Mouse (Mus musculus) urinary bladder, postnatal 36 days (tissue): Measurements from ENCODE around the gene Plcg2.
A peak's percentile ranks its signal among the peaks of the same experiment; 100 is the strongest.

Experiments used
- DNase-seq, 2 experiments: peaks; one replicate each; pipeline ENCODE4 v3.0.0; 2022; ENCODE audit warnings: low spot score in 2 of 2, mixed read lengths in 1 of 2

The Plcg2 gene

DNA sequence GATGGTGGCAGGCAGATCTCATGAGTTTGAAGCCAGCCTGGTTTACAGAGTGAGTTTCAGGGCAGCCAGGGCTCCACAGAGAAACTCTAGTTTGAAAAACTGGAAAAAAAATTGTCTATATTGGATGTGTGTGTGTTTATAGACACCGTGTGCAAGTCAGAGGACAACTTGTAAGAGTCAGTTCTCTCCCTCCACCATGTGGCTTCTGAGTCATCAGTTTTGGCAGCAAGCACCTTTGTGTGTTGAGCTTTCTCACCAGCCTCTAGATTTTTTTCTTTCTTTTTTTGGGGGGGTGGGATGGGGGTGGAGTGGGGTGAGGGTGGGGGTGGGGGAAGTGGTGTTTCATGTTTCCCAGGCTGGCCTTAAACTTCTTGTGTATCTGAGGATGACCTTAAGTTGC is 12.8 kb upstream of the Plcg2 start:
- DNase-seq = no peak

DNA sequence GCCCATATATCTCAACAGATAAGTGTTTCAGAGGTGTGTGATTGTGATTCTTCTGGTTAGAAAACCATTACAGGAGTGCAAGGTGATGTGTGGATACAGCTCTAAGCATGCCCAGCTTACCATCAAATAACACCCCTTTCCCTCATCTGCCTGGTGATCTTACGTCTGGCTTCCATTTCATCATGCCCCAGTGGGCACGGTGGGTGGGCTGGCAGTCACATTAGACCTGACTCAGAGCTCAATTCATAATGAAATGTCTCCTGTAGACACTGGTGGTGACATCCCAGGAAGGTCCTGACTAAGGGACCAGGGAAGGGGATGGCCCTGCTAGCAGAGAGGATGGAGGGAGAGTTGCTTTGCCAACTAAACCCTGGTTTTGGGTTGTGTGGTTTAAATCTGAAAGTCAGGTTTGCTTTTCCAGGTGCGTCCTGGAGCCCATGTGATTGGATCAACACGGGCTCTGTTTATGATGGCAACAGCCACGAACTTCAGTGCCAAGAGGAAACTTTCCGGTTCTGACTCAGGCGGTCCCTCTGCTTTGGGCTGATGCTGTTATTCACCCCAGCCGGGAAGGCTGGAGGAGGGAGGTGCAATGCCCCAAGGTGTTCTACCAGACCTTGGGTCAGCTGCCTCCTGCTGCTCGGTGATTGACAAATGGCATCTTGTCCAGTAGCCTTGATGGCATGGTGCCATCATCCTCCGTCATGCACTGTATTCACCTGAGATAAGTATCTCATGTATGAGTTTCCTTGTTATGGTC is 9.7 kb upstream of the Plcg2 start:
- no peak for DNase-seq

DNA sequence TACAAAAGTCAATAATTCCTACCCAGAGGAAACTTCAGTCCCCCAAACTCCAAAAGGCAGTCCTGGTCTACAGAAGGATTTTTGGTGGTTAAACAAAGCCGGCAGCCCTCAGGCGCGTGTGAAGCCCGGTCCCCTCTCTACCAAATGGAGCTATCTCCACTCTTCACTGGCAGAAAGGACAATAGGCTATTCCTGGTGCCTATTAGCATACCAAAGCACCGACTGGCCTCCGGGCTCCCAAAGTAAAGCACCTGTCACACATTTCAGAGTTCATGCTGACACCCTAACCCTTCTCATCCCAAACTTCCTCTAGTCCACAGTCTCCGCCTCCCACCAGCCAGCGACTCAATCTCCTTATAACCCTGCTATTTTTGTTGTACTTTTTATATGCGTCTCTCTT is 4.5 kb upstream of the Plcg2 start:
- no peak for DNase-seq

DNA sequence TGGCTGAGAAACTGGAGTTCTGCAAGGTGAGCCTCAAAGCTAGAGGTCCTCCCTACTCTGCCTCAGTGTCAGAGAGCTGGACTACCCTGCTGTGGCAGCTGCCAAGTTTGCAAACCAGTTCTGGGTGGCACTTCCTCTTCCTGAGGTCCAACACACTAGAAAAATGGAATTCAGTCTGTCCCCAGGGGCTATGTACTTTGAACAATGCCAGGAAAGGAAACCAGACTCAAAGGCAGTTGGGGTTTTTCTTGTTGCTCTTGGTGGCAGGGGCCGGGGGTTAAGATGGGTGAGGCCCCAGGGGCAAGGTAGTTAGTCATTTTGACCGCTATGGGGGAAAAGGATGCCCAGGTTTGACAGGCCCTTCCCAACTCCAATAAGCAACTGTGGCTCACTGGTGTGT is 3.2 kb upstream of the Plcg2 start:
- DNase-seq = no peak

DNA sequence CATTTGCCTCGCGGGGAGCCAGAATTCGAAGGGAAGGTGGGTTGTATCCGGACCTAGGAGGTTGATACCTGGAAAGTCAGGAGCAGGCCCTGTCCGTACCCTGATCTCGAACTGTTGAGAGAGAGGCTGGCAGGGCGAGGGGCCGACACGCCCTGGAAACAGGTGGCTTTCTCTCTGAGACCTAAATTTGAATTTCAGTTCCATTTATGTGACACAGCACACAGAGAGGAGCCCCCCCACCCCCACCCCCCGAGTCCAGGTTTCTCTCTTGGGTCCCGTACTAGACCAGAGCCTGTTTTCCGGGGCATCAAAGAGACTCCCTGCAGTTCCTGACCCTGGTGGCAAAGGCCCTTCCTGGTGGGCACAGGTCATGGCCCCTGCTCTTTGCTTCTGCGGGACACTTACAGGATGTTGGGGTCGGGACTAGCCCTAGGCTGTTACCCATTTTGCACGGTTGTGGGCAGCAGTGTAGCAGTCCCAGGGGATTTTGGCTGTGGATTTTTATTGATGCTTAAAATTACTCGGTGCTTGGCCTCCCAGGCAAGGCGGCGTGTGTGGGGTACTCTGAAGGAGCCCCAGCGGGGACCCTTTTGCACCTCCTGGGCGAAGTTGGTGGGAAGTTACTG is 937 bp downstream of the Plcg2 start:
- no peak for DNase-seq

DNA sequence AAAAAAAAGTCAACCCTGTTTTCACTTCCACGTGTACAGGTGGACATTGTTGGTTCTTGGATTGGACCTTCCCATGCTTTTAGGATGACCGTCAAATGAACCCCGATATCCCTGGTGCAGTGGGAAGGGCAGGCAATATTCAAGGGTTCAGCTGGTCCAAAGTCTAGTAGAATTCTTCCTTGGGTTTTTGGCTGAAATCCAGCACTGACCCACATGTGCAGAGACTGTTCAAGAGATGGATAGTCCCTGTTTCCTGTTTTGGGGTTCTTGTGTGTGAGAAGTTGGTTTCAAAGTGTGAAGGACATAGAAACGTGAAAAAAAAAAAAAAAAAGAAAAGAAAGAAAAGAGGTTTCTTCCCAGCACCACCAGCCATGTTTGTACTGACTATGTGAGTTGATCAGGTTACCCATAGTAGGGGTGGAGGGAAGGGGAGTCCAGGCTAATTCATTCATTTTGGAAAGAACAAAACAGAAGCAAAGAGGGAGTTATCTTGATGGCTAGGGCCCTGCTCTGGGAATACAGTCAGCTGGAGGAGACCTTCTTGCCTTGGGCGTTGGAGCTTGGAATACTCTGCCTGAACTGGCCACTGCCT is 2.2 kb downstream of the Plcg2 start:
- no peak for DNase-seq

DNA sequence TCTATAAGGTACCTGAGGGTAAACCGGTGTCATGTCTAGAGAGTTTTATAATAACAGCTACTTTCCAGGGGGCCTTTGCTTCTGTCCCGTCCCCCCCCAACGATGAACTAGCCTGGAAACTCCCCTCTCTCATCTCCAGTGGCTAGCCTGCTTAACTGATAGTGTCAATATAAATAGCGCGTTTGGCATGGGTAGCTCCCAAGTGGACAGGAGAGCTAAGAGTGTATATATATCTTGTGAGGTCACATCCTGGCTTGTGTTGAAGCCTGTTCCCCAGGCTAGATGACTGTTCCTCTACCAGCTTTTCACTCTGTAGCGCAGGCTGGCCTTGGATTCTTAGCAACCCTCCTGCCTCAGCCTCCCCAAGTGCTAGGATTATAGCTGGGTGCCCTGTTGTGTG is 3.2 kb downstream of the Plcg2 start:
- no peak for DNase-seq

DNA sequence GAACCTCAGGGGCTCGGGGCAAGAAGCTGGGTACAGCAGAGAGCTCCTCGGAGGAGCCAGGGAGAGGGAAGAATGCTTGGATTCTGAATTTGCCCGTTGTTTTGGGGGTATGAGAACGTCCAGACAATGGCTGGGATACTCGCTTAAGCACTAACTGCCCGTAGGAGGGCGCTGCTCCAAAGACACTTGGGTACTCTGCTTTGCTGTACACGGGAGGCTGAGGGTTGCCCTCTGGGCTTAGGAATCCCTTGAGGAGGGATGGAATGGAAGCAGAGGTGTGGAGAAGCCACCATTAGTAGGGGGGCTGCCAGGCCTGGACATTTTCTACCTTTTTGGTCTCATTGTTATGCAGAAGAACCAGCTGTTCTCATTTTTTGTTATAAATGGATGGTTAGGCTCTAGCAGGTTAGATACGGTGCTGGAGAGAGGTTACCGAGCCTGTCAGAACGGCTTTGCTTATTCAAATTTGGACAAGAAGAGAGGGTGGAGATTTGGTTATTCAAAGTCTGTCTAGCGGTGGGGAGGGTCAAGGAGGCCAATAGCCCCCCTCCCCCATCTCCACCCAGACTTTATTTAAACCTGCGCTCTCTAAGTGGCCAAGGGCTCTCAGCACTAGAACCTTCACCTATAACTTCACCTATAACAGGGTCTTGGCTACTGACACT is 5.4 kb downstream of the Plcg2 start:
- no peak for DNase-seq

DNA sequence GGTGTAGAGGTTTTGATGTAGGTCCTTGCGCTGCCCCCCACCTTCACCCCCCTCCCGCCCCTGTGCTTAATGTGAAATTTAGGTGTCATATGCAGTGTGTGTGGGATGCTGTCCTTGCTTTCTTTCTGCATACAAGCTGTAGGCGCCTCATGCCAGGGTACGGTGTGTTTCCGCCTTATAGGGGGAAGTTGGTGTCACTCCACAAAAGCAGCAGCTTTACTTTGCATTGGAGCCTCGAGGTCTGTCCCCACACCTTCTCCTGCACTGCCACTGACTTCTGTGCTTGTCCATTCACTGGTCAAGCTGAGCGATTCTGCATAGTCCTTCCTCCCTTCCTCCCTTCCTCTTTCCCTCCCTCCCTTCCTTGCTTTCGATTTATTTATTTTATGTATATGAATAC is 9.6 kb downstream of the Plcg2 start:
- no peak for DNase-seq

DNA sequence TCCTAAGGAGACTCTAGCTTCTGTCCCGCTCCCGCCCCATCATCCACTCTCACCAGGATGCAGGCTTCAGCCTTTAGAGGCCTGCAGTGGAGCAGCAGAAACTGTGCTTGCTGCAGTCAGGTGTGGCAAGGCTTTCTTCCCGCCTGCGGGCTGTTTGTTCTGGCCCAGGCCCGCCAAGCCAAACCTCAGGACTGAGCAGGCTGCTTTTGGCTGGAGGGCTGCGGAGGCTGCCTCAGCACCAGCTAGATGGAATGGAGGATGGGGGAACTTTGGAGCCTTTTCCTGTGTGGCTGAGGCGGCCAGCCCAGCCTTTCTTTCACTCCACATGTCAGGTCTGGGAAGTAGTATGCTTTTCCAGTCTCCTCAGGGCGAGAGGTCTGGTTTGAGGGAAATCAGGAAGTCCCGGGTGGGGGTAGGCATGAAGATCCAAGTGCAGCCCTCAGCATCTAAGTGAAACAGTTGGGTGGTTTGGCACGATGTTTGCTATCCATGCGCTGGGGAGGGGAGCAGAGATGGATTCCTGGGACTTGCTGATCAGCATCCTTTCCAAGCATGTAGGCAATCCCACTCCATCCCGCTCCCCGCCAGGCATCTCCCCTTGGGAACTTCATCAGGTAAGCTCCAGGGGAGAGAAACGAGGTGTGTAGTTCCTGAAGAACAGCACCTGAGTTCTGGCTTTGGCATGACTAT is 18.9 kb downstream of the Plcg2 start:
- no peak for DNase-seq

DNA sequence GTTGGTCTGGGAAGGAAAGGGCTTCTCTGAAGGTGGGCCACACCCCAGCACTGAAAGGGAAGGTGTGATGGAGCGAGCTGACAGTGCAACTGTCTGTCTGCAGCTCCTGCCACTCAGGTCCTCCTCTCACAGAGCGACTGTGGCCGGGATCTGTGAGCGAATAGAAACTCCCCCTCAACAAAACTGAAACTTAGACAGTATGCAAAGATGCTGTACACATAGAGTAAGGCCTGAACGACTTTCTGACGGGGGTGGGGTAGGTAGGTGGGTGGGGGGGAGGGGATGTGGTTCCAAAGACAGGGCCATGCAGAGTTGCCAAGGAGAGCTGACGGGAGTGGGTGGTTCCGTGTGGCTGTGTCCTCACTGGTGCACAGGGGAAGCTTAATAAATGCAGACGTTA is 19.8 kb downstream of the Plcg2 start:
- DNase-seq = no peak

DNA sequence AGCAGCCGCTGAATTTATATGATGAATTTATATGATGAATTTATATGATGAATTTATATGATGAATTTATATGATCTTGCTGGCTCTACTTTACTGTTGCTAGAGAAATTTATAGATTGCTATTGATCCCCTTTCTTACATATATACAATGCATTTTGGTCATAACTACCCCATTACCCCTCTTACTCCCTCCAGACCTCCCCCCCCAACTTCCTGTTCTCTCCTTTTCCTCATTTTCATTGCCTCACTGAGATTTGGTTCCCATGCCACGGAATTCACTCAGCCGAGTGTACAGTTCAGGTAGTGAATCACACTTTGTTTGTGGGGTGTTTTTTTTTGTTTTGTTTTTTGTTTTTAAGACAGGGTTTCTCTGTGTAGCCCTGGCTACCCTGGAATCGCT is 20.8 kb downstream of the Plcg2 start:
- no peak for DNase-seq

DNA sequence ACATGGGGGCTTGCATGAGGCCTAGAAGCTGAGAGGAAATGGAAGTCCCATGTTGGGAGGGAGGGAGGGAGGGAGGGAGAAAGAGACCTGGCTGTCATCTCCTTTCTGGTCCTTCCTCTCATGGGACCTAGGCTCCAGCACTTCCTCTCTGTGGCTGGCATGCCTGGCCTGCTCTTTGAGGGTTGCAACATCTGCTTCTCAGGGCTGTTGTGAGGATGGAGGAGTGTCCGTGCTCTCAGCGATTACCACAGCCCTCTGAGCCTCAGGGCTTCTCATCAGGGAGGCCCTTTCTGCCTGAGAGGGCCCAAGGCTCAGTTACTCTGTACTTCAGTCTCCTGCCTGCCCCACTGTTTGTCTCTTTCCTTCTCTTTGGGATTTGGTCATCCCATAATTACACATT is 28.1 kb downstream of the Plcg2 start:
- peak in 1 of 2 experiments; percentile 21 for DNase-seq

DNA sequence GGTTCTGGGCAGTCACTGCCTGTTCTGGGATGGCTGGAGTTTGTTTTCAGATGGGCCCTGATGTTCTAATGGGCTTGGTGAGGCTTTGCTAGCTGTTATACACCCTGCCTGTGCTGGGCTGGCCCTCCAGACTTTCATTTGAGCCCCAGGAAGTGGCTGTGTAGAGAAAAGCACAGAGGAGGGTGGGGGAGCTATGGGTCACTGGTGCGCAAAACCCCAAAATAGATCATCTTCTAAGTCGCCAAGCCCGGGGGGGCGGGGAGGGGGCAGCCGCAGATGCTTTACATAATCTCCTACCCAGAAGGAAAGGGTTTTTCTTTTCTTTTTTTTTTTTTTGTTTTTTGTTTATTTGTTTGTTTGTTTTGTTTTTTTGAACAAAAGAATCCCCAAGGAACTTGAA is 29.9 kb downstream of the Plcg2 start:
- no peak for DNase-seq

DNA sequence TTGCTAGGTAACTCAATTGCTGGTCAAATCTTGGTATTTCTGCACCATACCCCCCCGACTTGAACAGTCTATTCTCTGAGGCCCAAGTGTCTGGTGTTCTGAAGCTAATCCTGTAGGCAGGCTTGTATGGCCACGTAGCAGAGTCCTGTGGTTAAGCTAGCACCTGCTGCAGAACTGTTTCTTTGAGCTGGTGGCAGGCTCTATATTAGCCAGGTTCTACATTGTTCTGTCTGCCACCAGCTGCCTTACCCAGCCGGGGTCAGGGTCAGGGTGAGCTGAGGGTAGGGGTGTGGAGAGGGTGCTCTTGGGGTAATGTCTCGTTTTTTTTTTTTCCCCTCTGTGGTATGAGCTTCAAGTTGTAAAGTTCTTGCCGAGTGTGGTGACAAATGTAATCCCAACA is 31.1 kb downstream of the Plcg2 start:
- DNase-seq = no peak

DNA sequence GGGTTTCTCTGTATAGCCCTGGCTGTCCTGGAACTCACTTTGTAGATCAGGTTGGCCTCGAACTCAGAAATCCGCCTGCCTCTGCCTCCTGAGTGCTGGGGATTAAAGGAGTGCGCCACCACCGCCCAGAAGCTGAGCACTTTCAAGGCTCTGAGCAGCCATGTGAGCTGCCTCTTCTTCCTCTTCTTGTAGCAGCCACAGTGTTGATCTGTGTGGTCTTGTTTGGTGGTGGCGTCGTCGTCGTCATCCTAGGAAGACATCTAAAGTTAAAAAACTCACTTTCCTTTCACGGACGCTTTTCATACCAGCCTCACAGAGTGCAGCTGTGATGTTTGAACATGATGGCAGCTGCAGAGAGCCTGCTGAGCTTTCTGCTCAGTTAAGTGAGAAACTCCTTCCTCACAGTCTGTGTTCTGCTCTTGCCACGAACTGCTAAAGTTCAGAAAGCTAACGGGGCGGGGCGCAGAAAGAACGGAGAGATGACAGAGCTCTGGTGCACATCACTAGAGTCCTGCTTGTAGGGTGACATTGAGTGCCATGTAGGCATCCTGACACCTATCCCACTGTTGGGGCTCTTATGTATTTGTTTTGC is 34.4 kb downstream of the Plcg2 start:
- no peak for DNase-seq

DNA sequence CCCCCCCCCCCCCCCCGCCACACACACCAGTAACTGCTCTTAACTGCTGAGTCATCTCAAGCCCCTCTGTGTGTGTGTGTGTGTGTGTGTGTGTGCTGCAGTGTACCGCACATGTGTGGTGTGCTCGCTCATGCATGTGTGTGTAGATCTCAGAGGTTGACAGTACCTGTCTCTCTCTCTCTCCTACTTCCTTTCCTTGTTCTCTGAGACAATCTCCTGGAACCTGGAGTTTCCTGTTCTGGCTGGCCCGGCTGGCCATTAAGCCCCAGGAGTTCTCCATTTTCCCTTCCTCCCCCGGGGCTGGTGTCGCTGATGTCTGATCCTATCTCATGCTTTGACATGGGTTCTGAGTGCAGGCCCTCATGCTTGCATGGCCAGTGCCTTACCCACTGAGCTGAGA is 38.8 kb downstream of the Plcg2 start:
- DNase-seq = no peak

DNA sequence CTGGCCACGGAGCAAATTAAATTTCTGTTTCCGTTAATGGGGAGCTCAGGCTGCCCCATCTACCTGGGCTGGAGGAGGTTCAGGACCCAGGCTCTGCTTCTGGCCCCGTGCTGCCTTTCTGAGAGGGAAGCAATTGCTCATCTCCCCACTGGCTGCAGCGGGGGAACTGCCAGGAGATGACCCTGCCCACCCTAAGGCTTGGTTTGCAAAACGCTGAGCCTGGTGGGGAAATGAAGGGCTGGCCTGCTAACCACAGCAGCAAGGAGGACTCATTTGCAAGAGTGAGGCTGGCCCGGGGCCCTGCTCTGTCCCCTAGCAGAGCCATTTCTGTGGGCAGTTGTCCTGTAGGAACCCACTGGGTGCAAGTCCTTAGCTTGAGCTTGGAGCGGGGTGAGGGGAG is 39.7 kb downstream of the Plcg2 start:
- no peak for DNase-seq

DNA sequence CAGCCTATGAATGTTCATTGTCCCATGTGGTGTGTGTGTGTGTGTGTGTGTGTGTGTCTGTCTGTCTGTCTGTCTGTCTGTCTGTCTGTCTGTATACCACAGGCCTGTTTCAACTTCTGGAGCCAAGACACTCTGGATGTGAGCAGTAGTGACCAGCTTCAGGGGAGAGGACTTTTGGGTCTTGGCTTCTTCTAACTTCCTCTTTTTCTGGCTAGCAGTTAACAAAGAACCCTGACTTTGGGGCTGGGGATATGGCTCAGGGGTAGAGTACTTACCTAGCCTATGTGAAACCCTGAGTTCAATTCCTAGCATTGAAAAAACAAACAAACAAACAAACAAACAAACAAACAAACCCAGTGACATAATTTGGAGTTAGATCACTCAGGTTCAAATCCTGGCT is 44.9 kb downstream of the Plcg2 start:
- no peak for DNase-seq

DNA sequence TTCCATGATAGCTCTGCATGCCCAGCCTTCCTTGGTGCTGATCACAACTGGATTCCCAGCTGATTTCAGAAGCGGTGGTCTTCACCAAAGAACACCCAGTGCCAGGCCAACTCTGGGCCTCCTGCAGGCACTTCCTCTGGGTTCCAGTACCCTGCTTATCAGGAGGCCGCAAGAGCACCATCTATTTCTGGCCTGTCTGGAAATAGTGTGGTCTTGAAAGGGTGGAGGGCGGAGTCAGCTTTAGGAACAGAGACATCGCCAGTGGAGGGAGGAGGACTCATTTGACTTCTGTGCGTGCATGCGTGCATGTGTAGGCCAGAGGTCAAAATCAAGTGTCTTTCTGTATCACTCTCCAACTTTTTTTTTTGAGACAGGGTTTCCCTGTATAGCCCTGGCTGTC is 45.7 kb downstream of the Plcg2 start:
- DNase-seq = no peak

DNA sequence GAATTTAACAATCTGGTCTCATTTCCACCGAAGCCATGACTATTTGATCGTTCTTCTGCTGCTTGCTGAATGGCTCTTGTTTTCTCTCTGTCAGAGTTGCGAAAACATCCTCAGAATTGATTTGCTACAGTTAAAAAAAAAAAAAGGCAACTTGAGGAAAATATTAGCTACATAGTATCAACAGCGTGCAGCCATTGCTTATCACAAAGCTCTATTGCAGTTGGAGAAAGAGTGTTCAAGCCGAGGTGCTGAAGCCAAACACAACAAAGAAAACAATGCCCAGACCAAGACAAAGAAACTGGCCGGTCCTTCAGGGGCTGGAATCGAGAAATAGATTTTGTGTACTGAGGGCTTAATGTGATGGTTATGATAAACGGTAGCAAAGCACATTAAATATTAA is 47.0 kb downstream of the Plcg2 start:
- no peak for DNase-seq

DNA sequence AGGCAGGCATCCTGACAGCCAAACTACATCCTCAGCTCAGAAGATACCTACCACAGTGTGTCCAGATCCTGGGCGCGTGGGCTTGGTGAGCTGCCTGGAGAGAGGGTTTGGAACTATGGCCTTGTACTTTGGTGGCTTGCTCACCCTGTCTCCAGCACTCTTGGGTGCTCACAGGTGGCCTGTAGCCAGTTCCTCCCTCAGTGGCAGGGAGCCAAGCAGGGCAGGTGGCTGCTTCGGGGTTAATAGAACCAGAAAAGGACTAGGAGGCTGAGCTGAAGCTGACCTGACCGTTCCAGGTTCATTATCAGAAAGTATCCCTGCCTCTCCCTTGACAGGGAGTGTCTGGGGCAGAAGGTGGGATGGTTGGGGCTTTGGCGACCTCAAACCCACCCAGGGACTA is 48.3 kb downstream of the Plcg2 start:
- peak in 1 of 2 experiments; percentile 23 for DNase-seq
